Mouse (Mus musculus) intestine, embryonic 15.5 days (tissue): ENCODE data around the gene Unc13b. TPM values are rescaled to one million over a fixed set of nuclear protein-coding genes. Genes with fewer than 3 reads are reported as not detected.

Source experiments
- ATAC-seq: fragments of 200-750 bp; cut with Nextera tagmentation; 2 replicates; pipeline ENCODE4 v1.8.0; 2017; ENCODE audit warnings: moderate TSS enrichment, moderate library complexity
- H3K27ac ChIP-seq: fragments of 300-500 bp; sonication (generic); 2 replicates; pipeline ENCODE4 v1.5.1; 2015; ENCODE audit warnings: mild to moderate bottlenecking, inconsistent platforms
- H3K27me3 ChIP-seq: fragments of 300-500 bp; sonication (generic); replicated peaks from 2 replicates; pipeline ENCODE4 v1.6.1; 2015; ENCODE audit warnings: inconsistent platforms
- H3K36me3 ChIP-seq: fragments of 300-500 bp; sonication (generic); 2 replicates; pipeline ENCODE4 v1.6.1; 2015; ENCODE audit warnings: inconsistent platforms
- H3K4me1 ChIP-seq: fragments of 300-500 bp; sonication (generic); replicated peaks from 2 replicates; pipeline ENCODE4 v1.6.1; 2015; ENCODE audit warnings: inconsistent platforms
- H3K4me2 ChIP-seq: fragments of 300-500 bp; sonication (generic); replicated peaks from 2 replicates; pipeline ENCODE4 v1.6.1; 2015; ENCODE audit warnings: mild to moderate bottlenecking, inconsistent platforms
- H3K4me3 ChIP-seq: fragments of 300-500 bp; sonication (generic); replicated peaks from 2 replicates; pipeline ENCODE4 v1.5.1; 2015; ENCODE audit warnings: inconsistent platforms
- H3K9ac ChIP-seq: fragments of 300-500 bp; sonication (generic); 2 replicates; pipeline ENCODE4 v1.6.1; 2015; ENCODE audit warnings: inconsistent platforms
- H3K9me3 ChIP-seq: fragments of 300-500 bp; sonication (generic); 2 replicates; pipeline ENCODE4 v1.6.1; 2016; ENCODE audit warnings: inconsistent platforms
- WGBS: fragments of 180-500 bp; shearing (Covaris S2); methylation state at CpG from one replicate; pipeline ENCODE4 v1.1.7; 2015; 5-methylcytosine and 5-hydroxymethylcytosine counted together
- polyA plus RNA-seq: library from polyadenylated mRNA; unstranded; fragments of >200 nt; fragmentation: Nextera tagmentation; extraction: Ambion mirVana; gene quantifications from 2 replicates; pipeline ENCODE4 v1.2.1, GENCODE M21; 2015

The Unc13b gene
- polyA plus RNA-seq, 1 experiment from 2014 or later, result 6.0 TPM

- no peak for ATAC-seq
- WGBS, result 38% methylated on average over 3 of the region's 3 CpGs
- H3K9ac ChIP-seq, result no peak overlapping the region; the same call in 1 of the 2 replicates
- no peaks in the 10 kb centered on the region for H3K36me3 ChIP-seq
- H3K27ac ChIP-seq, result no peak overlapping the region
- H3K9me3 ChIP-seq, result no peaks in the 10 kb centered on the region
- no peaks in the 10 kb centered on the region for H3K4me1 ChIP-seq
- H3K4me3 ChIP-seq, result peak overlapping the region; percentile 79
- 0 out of 2 replicates have a peak, but pooled peaks cover 4% of the 10 kb centered on the region for H3K27me3 ChIP-seq
- peak overlapping the region; percentile 92 for H3K4me2 ChIP-seq
Measured at GRCm38 (mm10) chr4:43059697-43060096, 944 bp downstream of the Unc13b start.

DNA sequence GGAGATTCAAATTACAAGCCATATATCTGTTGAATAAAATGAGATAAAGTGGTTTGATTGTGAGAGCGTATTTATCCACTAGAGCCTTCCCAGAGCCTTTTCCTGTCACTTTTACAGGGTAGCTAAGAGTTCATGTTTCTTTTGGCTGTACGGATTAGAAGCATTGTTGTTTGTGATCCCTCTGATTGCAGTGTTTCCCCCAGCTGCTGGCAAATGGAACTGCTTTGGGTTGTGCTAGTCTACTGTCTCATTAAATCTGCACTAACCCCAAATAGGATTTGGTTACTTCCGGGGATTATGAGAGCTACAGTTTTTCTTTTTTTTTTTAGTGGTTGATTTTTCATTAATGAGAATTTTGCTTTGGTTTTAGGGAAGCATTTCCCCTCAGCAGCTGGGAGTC, 1.5 kb downstream of the Unc13b start:
- Histone ChIP-seq H3K4me3 (no peak overlapping the region), H3K4me2 (no peak overlapping the region), H3K36me3 (no peaks in the 10 kb centered on the region), H3K27me3 (0 out of 2 replicates have a peak, but pooled peaks cover 4% of the 10 kb centered on the region), H3K9ac (no peak overlapping the region), H3K9me3 (no peaks in the 10 kb centered on the region), H3K4me1 (no peaks in the 10 kb centered on the region), H3K27ac (no peak overlapping the region)
- 70% methylated on average over 3 of the region's 3 CpGs for WGBS
- no peak for ATAC-seq

DNA sequence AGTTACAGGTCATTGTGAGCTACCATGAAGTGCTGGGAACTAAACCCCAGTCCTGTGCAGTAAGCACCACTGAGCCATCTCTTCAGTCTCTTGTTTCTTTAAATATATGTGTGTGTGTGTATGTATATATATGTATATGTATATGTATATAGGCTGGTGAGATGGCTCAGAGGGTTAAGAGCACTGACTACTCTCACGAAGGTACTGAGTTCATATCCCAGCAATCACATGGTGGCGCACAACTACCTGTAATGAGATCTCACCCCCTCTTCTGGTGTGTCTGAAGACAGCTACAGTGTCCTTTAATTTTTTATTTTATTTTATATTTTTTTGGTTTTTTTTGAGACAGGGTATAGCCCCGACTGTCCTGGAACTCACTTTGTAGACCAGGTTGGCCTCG, 6.7 kb downstream of the Unc13b start:
- H3K27ac ChIP-seq, result no peak overlapping the region
- H3K9me3 ChIP-seq, result no peaks in the 10 kb centered on the region
- H3K27me3 ChIP-seq, result no peaks in the 10 kb centered on the region
- 92% methylated on average over 4 of the region's 4 CpGs for WGBS
- H3K4me1 ChIP-seq, result no peaks in the 10 kb centered on the region
- no peaks in the 10 kb centered on the region for H3K36me3 ChIP-seq
- H3K4me2 ChIP-seq, result no peak overlapping the region
- no peak overlapping the region for H3K9ac ChIP-seq
- no peak for ATAC-seq
- no peak overlapping the region for H3K4me3 ChIP-seq

GRCm38 (mm10) chr4:43074923-43075322, 16.2 kb downstream of the Unc13b start:
- Histone ChIP-seq H3K9ac (no peak overlapping the region), H3K4me2 (no peak overlapping the region), H3K4me1 (no peaks in the 10 kb centered on the region), H3K9me3 (no peaks in the 10 kb centered on the region), H3K36me3 (no peaks in the 10 kb centered on the region), H3K27ac (no peak overlapping the region), H3K4me3 (no peak overlapping the region), H3K27me3 (no peaks in the 10 kb centered on the region)
- no peak for ATAC-seq

DNA sequence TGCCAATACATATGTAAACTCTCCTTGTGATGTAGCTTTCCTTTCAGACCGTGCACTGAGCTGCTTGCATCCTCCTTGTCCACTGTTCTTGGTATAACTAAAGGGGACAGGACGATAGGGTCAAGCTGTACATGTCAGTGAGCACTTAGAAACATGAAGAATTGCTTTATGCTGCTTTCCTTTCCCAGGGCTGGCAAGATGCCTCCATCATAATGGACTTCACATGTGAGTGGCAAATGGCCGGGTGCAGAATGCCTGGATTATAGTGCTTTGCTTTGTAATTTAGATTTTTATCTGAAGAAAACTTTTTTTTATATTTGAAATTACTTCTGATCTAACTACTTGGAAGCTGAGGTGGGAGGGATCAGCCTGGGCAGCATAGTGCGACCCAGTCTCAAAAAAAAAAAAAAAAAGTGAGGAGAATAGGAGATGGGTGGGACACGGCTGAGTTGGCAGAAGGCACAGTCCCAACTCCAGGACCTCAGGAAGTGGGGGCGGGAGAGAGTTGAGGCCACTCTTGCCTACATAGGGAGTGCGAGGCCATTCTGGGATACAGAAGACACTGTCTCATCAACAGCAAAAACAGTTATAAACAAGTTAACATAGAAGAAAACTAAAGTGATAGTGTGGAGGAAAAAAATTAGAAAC, 19.4 kb downstream of the Unc13b start:
- no peak overlapping the region for H3K4me3 ChIP-seq
- 57% methylated on average over 7 of the region's 7 CpGs for WGBS
- no peak overlapping the region for H3K9ac ChIP-seq
- no peaks in the 10 kb centered on the region for H3K36me3 ChIP-seq
- H3K9me3 ChIP-seq, result no peaks in the 10 kb centered on the region
- H3K27ac ChIP-seq, result no peak overlapping the region
- no peaks in the 10 kb centered on the region for H3K27me3 ChIP-seq
- H3K4me1 ChIP-seq, result no peaks in the 10 kb centered on the region
- ATAC-seq, result no peak
- no peak overlapping the region for H3K4me2 ChIP-seq

GRCm38 (mm10) chr4:43082458-43082857, 23.7 kb downstream of the Unc13b start:
- WGBS, result 53% methylated on average over 2 of the region's 2 CpGs
- no peak overlapping the region for H3K4me3 ChIP-seq
- no peaks in the 10 kb centered on the region for H3K9me3 ChIP-seq
- H3K36me3 ChIP-seq, result no peaks in the 10 kb centered on the region
- no peak overlapping the region for H3K9ac ChIP-seq
- no peak for ATAC-seq
- no peaks in the 10 kb centered on the region for H3K27me3 ChIP-seq
- no peak overlapping the region for H3K27ac ChIP-seq
- no peak overlapping the region for H3K4me2 ChIP-seq
- no peaks in the 10 kb centered on the region for H3K4me1 ChIP-seq

DNA sequence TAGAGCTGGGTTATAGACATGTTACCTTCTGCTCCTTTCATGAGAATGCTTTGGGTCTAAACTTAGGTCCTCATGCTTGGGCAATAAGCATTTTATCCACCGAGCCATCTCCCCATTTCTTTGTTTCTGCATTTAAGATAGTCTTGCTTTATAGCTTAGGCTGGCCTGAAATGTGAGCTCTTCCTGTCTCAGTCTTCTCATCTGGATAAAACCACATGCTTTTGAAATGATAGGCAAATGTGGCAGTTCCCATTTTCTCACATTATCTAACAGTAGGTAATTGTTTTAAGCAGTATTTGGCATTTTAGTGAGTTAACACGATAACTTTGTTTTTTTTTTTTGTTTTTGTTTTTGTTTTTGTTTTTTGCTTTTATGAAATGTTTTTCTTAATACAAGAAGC, 31.2 kb downstream of the Unc13b start:
- Histone ChIP-seq H3K4me1 (no peaks in the 10 kb centered on the region), H3K27ac (no peak overlapping the region), H3K4me2 (no peak overlapping the region), H3K4me3 (no peak overlapping the region), H3K9me3 (no peaks in the 10 kb centered on the region), H3K9ac (no peak overlapping the region), H3K36me3 (no peaks in the 10 kb centered on the region), H3K27me3 (no peaks in the 10 kb centered on the region)
- no peak for ATAC-seq
- 88% methylated on average over 2 of the region's 2 CpGs for WGBS

DNA sequence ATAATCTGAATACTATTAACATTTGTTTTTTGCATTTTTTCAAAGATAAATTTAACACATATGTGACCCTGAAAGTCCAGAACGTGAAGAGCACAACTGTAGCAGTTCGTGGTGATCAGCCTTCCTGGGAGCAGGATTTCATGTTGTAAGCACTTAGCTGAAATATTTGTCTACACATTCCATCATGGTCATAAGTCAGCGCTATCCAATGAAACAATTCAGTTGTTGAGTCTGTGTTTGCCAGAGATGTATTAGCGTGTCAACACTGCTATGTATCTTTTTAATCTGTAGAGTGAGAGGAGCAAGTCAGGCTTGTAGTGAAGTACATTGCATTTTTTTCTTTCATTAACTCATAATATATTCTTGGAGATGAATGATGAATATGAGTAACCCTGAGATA, 32.4 kb downstream of the Unc13b start:
- Histone ChIP-seq H3K9ac (no peak overlapping the region), H3K27me3 (no peaks in the 10 kb centered on the region), H3K4me1 (no peaks in the 10 kb centered on the region), H3K4me3 (no peak overlapping the region), H3K36me3 (no peaks in the 10 kb centered on the region), H3K9me3 (no peaks in the 10 kb centered on the region), H3K27ac (no peak overlapping the region), H3K4me2 (no peak overlapping the region)
- ATAC-seq, result no peak
- 59% methylated on average over 4 of the region's 4 CpGs for WGBS

- H3K36me3 ChIP-seq, result no peaks in the 10 kb centered on the region
- ATAC-seq, result no peak
- H3K9me3 ChIP-seq, result no peaks in the 10 kb centered on the region
- H3K9ac ChIP-seq, result no peak overlapping the region
- no peak overlapping the region for H3K4me3 ChIP-seq
- no peaks in the 10 kb centered on the region for H3K27me3 ChIP-seq
- H3K4me2 ChIP-seq, result no peak overlapping the region
- H3K4me1 ChIP-seq, result no peaks in the 10 kb centered on the region
- H3K27ac ChIP-seq, result no peak overlapping the region
Measured at GRCm38 (mm10) chr4:43113491-43113890, 54.7 kb downstream of the Unc13b start.

GRCm38 (mm10) chr4:43114512-43114911, 55.8 kb downstream of the Unc13b start:
- H3K9me3 ChIP-seq, result no peaks in the 10 kb centered on the region
- H3K4me1 ChIP-seq, result no peaks in the 10 kb centered on the region
- no peaks in the 10 kb centered on the region for H3K36me3 ChIP-seq
- ATAC-seq, result no peak
- 90% methylated on average over 2 of the region's 2 CpGs for WGBS
- no peak overlapping the region for H3K9ac ChIP-seq
- no peak overlapping the region for H3K27ac ChIP-seq
- H3K4me3 ChIP-seq, result no peak overlapping the region
- no peak overlapping the region for H3K4me2 ChIP-seq
- no peaks in the 10 kb centered on the region for H3K27me3 ChIP-seq

DNA sequence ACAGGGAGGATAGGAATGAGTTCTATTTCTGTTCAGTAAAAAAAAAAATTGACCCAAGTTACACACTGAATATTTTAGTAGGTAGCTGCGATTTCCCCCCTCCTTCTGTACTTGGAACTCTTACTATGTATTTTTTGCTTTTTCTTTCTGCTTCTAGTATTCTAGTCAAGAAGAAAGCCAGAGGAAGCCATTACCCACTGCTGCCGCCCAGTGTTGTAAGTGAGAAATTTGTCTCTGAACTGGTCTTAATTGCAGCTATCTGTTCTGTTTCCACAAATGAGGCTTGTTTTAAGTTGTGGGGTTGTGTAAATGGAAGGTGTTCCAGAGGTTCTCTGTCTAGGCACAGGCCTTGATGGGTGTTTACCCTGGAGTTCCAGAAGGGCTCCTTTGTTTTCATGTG, 56.2 kb downstream of the Unc13b start:
- H3K4me1 ChIP-seq, result no peaks in the 10 kb centered on the region
- no peaks in the 10 kb centered on the region for H3K36me3 ChIP-seq
- no peak overlapping the region for H3K4me2 ChIP-seq
- no peaks in the 10 kb centered on the region for H3K27me3 ChIP-seq
- 14% methylated on average over 2 of the region's 2 CpGs for WGBS
- ATAC-seq, result no peak
- H3K9me3 ChIP-seq, result no peaks in the 10 kb centered on the region
- H3K27ac ChIP-seq, result no peak overlapping the region
- no peak overlapping the region for H3K4me3 ChIP-seq
- no peak overlapping the region for H3K9ac ChIP-seq

- no peak overlapping the region for H3K4me3 ChIP-seq
- no peak overlapping the region for H3K4me2 ChIP-seq
- no peaks in the 10 kb centered on the region for H3K27me3 ChIP-seq
- no peak overlapping the region for H3K27ac ChIP-seq
- H3K4me1 ChIP-seq, result no peaks in the 10 kb centered on the region
- H3K9ac ChIP-seq, result no peak overlapping the region
- H3K36me3 ChIP-seq, result no peaks in the 10 kb centered on the region
- no peaks in the 10 kb centered on the region for H3K9me3 ChIP-seq
- 74% methylated on average over 2 of the region's 2 CpGs for WGBS
- no peak for ATAC-seq
Measured at GRCm38 (mm10) chr4:43116249-43116648, 57.5 kb downstream of the Unc13b start.

DNA sequence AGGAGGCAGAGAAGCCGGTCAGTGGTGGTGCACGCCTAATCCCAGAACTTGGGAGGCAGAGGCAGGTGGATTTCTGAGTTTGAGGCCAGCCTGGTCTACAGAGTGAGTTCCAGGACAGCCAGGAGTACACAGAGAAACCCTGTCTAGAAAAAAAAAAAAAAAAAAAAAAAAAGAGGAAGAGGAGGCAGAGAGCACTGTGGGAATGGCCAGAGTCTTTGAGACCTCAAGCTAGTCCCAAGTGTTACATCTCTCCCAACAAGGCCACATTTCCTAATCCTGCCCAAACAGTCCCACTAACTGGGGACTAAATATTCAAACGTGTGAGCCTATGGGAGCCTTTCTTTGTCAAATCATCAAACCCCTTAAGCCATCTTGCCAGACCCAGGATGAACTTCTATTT, 71.0 kb downstream of the Unc13b start:
- Histone ChIP-seq H3K4me2 (no peak overlapping the region), H3K9ac (no peak overlapping the region), H3K36me3 (no peaks in the 10 kb centered on the region), H3K4me3 (no peak overlapping the region), H3K4me1 (no peaks in the 10 kb centered on the region), H3K9me3 (no peaks in the 10 kb centered on the region), H3K27me3 (no peaks in the 10 kb centered on the region), H3K27ac (no peak overlapping the region)
- WGBS, result 86% methylated on average over 3 of the region's 3 CpGs
- no peak for ATAC-seq
